Mouse (Mus musculus): Measurements from ENCODE around the gene Afmid. TPM values are rescaled to one million over a fixed set of nuclear protein-coding genes. Genes with fewer than 3 reads are reported as not detected.

The Afmid gene
- polyA plus RNA-seq, 1 experiment: 19.2 TPM

- Histone ChIP-seq H3K36me3 (ENCODE audit: control insufficient read depth, insufficient read depth, low read length) (no peaks in the 10 kb centered on the region), H3K27ac (ENCODE audit: insufficient read depth, low read length) (no peak overlapping the region), H3K27me3 (ENCODE audit: control insufficient read depth, insufficient read depth, low read length) (no peaks in the 10 kb centered on the region), H3K4me1 (ENCODE audit: control insufficient read depth, insufficient read depth, insufficient read length) (peaks cover 39% of the 10 kb centered on the region; the same call in 1 of the 2 replicates), H3K4me3 (ENCODE audit: extremely low read depth, insufficient read depth, insufficient read length) (no peak overlapping the region)
- DNase-seq (ENCODE audit: low read depth in 1 of 2, low spot score in 2 of 2): no peak
- WGBS: 59% methylated on average over 4 of the region's 4 CpGs
- no peak for TF ChIP-seq POLR2A (IDR thresholded peaks at IDR 0.05; ENCODE audit: low read depth, low read length)
Observed at GRCm38 (mm10) chr11:117874419-117874818, 48.7 kb downstream of the Afmid start.

GRCm38 (mm10) chr11:117875681-117876080 lies 50.0 kb downstream of the Afmid start:
- Histone ChIP-seq H3K4me3 (ENCODE audit: extremely low read depth, insufficient read depth, insufficient read length) (no peak overlapping the region), H3K4me1 (ENCODE audit: control insufficient read depth, insufficient read depth, insufficient read length) (peaks cover 45% of the 10 kb centered on the region; the same call in 1 of the 2 replicates), H3K36me3 (ENCODE audit: control insufficient read depth, insufficient read depth, low read length) (no peaks in the 10 kb centered on the region), H3K27ac (ENCODE audit: insufficient read depth, low read length) (no peak overlapping the region), H3K27me3 (ENCODE audit: control insufficient read depth, insufficient read depth, low read length) (no peaks in the 10 kb centered on the region)
- TF ChIP-seq CTCF (IDR thresholded peaks at IDR 0.05; ENCODE audit: extremely low read depth, insufficient read depth, insufficient read length, insufficient replicate concordance): no peak
- no peak for TF ChIP-seq POLR2A (IDR thresholded peaks at IDR 0.05; ENCODE audit: low read depth, low read length)
- DNase-seq (ENCODE audit: low read depth in 1 of 2, low spot score in 2 of 2): no peak
- WGBS: 79% methylated on average over 6 of the region's 6 CpGs

- Histone ChIP-seq H3K4me3 (ENCODE audit: extremely low read depth, insufficient read depth, insufficient read length) (0 out of 2 replicates have a peak overlapping the region, but pooled peaks have one; percentile 5), H3K27ac (ENCODE audit: insufficient read depth, low read length) (peak overlapping the region; percentile 69), H3K27me3 (ENCODE audit: control insufficient read depth, insufficient read depth, low read length) (no peaks in the 10 kb centered on the region), H3K4me1 (ENCODE audit: control insufficient read depth, insufficient read depth, insufficient read length) (peaks cover 47% of the 10 kb centered on the region; the same call in 1 of the 2 replicates), H3K36me3 (ENCODE audit: control insufficient read depth, insufficient read depth, low read length) (no peaks in the 10 kb centered on the region)
- no peak for TF ChIP-seq CTCF (IDR thresholded peaks at IDR 0.05; ENCODE audit: extremely low read depth, insufficient read depth, insufficient read length, insufficient replicate concordance)
- TF ChIP-seq POLR2A (IDR thresholded peaks at IDR 0.05; ENCODE audit: low read depth, low read length): no peak
- DNase-seq (ENCODE audit: low read depth in 1 of 2, low spot score in 2 of 2): peak; percentile 56 to 63
- 11% methylated on average over 13 of the region's 13 CpGs for WGBS
Observed at GRCm38 (mm10) chr11:117877917-117878745, 52.4 kb downstream of the Afmid start.

- DNase-seq (ENCODE audit: low read depth in 1 of 2, low spot score in 2 of 2): peak in 1 of 2 experiments; percentile 31
- no peak for TF ChIP-seq CTCF (IDR thresholded peaks at IDR 0.05; ENCODE audit: extremely low read depth, insufficient read depth, insufficient read length, insufficient replicate concordance)
- no peak for TF ChIP-seq POLR2A (IDR thresholded peaks at IDR 0.05; ENCODE audit: low read depth, low read length)
- Histone ChIP-seq H3K36me3 (ENCODE audit: control insufficient read depth, insufficient read depth, low read length) (no peaks in the 10 kb centered on the region), H3K27ac (ENCODE audit: insufficient read depth, low read length) (peak overlapping the region; percentile 72), H3K27me3 (ENCODE audit: control insufficient read depth, insufficient read depth, low read length) (no peaks in the 10 kb centered on the region), H3K4me1 (ENCODE audit: control insufficient read depth, insufficient read depth, insufficient read length) (peaks cover 46% of the 10 kb centered on the region; the same call in 1 of the 2 replicates), H3K4me3 (ENCODE audit: extremely low read depth, insufficient read depth, insufficient read length) (no peak overlapping the region)
- 5% methylated on average over 8 of the region's 8 CpGs for WGBS
Observed at GRCm38 (mm10) chr11:117878892-117879291, 53.2 kb downstream of the Afmid start.

GRCm38 (mm10) chr11:117879676-117880075 lies 54.0 kb downstream of the Afmid start:
- no peak for TF ChIP-seq CTCF (IDR thresholded peaks at IDR 0.05; ENCODE audit: extremely low read depth, insufficient read depth, insufficient read length, insufficient replicate concordance)
- DNase-seq (ENCODE audit: low read depth in 1 of 2, low spot score in 2 of 2): no peak
- 95% methylated on average over 6 of the region's 6 CpGs for WGBS
- Histone ChIP-seq H3K4me1 (ENCODE audit: control insufficient read depth, insufficient read depth, insufficient read length) (peaks cover 46% of the 10 kb centered on the region; the same call in 1 of the 2 replicates), H3K4me3 (ENCODE audit: extremely low read depth, insufficient read depth, insufficient read length) (no peak overlapping the region), H3K27me3 (ENCODE audit: control insufficient read depth, insufficient read depth, low read length) (no peaks in the 10 kb centered on the region), H3K36me3 (ENCODE audit: control insufficient read depth, insufficient read depth, low read length) (no peaks in the 10 kb centered on the region), H3K27ac (ENCODE audit: insufficient read depth, low read length) (peak overlapping the region; percentile 26)

- 71% methylated on average over 9 of the region's 9 CpGs for WGBS
- no peaks in the 10 kb centered on the region for H3K36me3 ChIP-seq (ENCODE audit: control insufficient read depth, insufficient read depth, low read length)
- no peak overlapping the region for H3K27ac ChIP-seq (ENCODE audit: insufficient read depth, low read length)
- no peaks in the 10 kb centered on the region for H3K27me3 ChIP-seq (ENCODE audit: control insufficient read depth, insufficient read depth, low read length)
- TF ChIP-seq POLR2A (IDR thresholded peaks at IDR 0.05; ENCODE audit: low read depth, low read length) (no peak), CTCF (IDR thresholded peaks at IDR 0.05; ENCODE audit: extremely low read depth, insufficient read depth, insufficient read length, insufficient replicate concordance) (no peak)
- peaks cover 46% of the 10 kb centered on the region; the same call in 1 of the 2 replicates for H3K4me1 ChIP-seq (ENCODE audit: control insufficient read depth, insufficient read depth, insufficient read length)
- H3K4me3 ChIP-seq (ENCODE audit: extremely low read depth, insufficient read depth, insufficient read length): no peak overlapping the region
- no peak for DNase-seq (ENCODE audit: low read depth in 1 of 2, low spot score in 2 of 2)
Observed at GRCm38 (mm10) chr11:117880336-117880976, 54.7 kb downstream of the Afmid start.
